Mouse (Mus musculus): Measurements from ENCODE around the gene Nipsnap2.
"Not testable (repeated sequence)": the region's sequence is repeated elsewhere in the genome, so short reads cannot be mapped to it uniquely, and the experiment has no call there.

Gene Nipsnap2

DNA sequence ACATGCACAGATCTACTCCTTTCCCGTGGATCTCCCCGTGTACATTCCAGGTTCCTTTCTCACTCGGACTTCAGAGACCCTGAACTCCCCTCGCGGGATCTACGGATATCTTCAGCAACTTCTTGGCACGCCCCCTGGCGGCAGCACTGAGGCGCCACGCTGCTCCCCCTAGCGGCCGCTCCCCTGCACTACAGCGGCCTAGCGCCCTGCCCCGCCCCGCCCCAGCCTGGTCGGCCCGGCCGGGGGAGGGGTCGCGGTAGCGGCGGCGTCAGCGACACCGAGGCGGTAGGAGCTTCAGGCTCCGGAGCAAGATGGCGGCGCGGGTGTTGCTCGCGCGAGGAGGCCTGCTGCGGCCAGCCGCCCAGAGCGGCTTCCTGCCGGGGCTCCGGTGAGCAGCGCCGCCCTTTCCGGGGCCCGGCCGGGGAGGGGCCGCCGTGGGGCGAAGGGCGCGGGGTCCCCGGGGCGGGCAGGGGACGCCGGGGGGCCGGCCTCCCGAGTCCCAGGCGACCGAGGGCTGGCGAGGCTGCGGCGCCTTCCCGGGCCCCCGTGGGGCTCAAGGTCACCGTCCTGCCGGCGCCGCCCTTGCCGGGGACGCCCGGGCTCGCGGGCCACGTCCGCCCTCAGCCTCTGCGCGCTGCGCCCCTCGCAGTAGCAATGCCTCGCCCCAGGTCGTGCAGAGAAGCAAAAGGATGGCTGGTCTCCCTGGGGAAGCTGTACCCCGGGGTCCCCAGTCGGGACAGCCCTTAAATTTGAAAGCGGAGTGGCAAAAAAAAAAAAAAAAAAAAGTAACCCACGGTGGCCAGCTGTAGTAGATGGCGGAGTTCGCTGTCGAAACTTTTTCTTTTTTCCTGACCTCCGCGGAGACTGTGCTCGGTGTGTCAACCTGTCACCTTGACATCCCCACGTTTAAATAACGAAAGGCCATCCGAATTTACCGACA, at the start of gene Nipsnap2:
Gene Nipsnap2, plus strand, starts transcription at position 230 of the 940 bp plus-strand sequence.
- DNase-seq, result peak; percentile 91

DNA sequence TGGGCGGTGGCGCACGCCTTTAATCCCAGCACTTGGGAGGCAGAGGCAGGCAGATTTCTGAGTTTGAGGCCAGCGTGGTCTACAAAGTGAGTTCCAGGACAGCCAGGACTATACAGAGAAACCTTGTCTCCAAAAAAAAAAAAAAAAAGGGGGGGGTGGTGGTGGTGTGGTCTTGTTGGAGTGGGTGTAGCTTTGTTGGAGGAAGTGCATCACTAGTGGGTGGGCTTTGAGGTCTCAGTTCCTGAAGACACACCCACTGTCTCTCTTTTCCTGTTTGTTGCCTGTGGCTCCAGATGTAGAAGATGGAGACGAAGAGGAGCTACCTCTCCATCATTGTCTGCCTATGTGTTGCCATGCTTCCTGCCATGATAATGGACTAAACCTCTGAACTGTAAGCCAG, 39.7 kb upstream of the Nipsnap2 start:
- DNase-seq, result not testable (repeated sequence)

DNA sequence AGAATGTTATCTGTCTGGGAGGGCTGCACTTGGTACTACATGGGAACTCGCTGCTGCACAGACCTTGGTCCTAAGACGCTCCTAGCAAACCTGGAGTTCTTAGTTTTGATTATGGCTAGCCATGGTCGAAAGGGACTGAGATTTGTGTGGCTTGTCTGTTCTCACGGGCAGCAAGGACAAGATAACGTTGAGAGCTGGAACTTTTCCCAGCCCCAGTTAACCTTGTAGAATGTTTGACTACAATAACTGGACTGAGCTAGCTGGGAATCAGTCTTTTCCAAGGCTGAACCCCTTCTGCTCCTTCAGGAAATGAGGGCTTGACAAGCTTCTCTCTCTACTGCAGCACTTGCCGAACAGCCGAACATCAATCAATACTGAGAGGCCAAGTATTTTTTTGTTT, 37.2 kb upstream of the Nipsnap2 start:
- DNase-seq, result no peak

DNA sequence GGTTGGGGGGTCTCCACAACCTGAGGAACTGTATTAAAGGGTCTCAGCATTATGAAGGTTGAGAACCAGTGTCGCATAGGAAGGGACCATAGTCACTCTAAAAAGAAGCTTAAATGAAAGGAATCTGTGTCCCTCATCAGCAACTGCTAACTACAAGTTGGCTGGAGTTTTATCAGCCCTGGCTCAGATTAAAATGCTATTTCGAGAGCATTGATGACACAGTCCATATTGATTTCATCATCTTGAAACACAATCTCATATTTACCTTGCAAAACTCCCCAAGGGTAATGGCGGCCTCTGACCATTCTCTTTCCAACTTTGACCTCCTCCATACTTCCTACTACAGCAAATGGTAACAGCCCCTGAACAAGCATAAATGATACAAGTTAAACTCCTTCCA, 34.3 kb upstream of the Nipsnap2 start:
- no peak for DNase-seq

GRCm38 (mm10) chr5:129700506-129700905, 24.4 kb upstream of the Nipsnap2 start:
- DNase-seq, result no peak

GRCm38 (mm10) chr5:129701706-129702105, 23.2 kb upstream of the Nipsnap2 start:
- DNase-seq, result no peak

DNA sequence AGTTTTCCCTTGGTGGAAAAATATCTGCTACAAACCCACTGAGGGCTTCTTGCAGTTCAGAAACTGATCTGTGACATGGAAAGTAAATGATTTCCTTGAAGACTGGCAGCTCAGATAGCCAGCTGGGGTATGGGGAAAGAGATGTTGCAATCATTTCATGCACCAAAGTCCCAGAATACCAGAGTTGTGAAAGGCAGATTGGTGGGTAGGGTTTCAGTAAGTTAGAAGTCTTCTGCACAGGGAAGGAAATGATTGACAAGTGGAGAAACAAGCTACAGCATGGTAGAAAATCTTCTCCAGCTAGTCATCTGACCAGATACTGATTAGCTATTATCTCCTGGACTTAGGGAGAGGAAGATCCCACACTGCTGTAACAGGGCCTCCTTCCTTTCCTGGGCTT, 21.5 kb upstream of the Nipsnap2 start:
- DNase-seq, result no peak

- no peak for DNase-seq
Measured at GRCm38 (mm10) chr5:129708412-129708811, 16.5 kb upstream of the Nipsnap2 start, which contains the start of gene Sept14. TSS of gene Sept14 (minus strand) at chr5:129708512.

DNA sequence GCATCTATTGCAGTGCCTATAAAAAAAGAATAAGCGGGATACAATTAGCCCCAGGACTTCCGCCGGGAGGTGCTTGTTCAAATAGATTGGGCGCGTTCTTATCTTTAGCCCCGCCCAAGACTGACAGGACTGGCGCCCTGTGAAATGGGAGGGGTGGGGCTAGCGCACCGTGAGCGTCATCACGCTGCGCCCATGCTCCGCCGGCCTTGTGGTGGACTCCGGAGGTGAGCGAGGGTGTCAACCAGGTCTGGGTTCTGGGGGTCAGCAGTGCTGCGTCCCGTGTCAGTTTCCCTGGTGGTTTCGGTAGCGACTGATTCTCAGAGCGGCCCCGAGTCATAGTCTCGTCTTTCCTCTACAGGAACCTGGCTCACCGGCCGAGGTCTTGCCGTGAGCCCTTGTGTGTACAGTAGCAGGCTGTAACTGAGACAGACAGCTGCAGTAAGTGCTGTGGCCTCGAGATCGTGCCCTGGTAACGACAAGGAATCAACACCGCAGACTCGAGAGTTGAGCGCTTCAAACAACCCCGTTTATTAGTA, 9.5 kb upstream of the Nipsnap2 start, which contains the start of gene Mrps17:
Gene Mrps17, plus strand, starts transcription at position 172 of the 536 bp plus-strand sequence.
- peak; percentile 93 for DNase-seq

- DNase-seq, result no peak
Measured at GRCm38 (mm10) chr5:129717016-129717415, 7.8 kb upstream of the Nipsnap2 start.

DNA sequence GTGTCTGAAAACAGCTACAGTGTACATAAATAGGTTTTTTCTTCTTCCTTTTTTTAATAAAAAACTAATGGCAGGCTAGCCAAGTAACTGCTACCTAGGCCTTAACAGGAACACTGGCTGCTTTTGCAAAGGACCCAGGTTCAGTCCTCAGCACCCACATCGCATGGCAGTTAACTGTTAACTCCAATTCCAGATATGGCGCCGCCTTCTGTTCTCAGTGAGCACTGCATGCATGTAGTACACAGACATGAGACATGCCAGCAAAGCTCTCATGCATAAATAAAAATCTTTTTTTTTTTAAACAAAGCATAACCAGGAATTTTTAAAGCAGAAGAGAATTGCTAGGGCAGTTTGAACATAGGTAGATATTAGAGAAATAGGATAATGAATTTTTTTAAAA, 4.7 kb upstream of the Nipsnap2 start:
- no peak for DNase-seq

DNA sequence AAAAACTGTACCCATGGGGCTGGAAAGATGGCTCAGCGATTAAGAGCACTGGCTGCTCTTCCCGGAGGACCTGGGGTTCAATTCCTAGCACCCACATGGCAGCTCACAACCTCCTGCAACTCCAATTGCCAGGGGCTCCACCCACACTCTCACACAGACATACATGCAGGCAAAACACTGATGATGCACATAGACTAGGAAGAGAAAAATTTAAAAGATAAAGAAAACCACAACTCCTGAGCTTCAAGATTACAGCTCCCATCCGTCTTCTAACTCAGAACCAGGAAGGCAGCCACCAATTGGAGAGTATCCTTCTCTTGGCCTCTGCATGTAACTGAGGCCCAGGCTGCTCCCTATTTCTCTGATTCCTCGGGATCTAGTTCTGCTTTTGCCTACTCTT, 595 bp upstream of the Nipsnap2 start:
- DNase-seq, result no peak

GRCm38 (mm10) chr5:129725774-129726392, 1.0 kb downstream of the Nipsnap2 start:
- no peak for DNase-seq

DNA sequence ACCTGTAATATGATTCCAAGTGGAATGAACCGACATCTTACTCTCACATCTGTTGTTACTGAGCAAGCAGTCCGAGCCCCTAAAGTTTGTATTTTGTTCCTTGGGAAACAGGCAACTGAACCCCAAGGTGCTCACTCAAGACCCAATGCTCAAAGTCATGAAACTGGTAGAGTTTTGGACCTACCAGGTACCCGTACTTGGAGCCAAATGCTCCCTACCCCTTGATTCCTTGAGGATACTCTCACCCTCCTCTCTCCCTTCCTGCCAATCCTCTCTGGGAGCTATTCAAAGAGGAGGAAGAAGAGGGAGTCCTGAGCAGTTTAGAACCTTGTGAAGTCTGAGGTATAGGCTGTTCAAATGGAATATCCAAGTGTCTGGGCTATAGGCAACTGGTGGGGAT, 1.9 kb downstream of the Nipsnap2 start:
- no peak for DNase-seq

DNA sequence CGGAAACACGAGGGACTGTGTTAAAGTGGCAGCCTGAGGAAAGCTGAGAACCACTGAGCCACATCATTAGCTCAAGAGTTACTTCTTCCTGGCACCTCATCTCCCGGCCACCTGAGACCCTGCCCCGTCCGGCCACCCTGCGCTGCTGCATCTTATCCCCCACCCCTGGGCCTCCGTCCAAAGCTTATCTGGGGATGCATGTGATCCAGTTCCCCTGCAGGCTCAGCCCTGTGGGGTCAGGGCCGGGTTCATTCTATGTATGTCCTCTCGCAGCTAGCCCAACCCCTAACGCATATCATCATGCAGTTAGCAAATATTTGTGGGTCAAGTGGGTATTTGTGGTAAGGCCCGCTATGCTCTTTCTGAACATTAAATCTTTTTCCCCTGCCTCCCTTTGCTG, 4.4 kb downstream of the Nipsnap2 start:
- no peak for DNase-seq

GRCm38 (mm10) chr5:129730344-129730743, 5.5 kb downstream of the Nipsnap2 start:
- peak; percentile 90 for DNase-seq

GRCm38 (mm10) chr5:129731021-129731420, 6.2 kb downstream of the Nipsnap2 start:
- DNase-seq, result no peak

GRCm38 (mm10) chr5:129740976-129741375, 16.1 kb downstream of the Nipsnap2 start:
- DNase-seq, result no peak

DNA sequence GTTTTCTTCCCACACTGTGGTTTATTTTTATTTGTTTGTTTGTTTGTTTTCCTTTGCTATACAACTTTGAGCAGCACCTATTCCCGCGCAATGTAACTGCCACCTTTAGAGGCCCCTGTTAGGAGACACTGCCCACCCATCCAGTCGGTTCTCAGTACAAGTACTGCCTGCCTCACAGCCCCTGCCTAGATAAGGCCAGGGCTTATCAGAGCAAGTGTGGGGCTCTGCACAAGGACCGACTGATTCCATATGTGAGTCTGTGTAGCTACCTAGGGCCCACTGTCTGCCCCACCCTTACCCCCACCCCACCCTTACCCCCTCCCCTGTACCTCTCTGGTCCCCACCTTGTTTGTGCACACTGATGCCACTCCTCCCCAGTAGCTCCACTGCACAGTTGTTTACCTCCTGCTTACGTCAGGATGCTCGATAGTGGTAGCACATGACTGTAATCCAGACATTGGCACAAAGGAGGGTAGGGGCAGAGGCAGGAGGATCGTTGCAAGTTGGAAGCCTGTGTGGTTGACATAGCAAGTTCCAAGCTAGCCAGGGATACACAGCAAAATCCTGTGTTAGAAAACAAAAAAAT, 18.1 kb downstream of the Nipsnap2 start:
- no peak for DNase-seq

- no peak for DNase-seq
Measured at GRCm38 (mm10) chr5:129744050-129744449, 19.2 kb downstream of the Nipsnap2 start.

GRCm38 (mm10) chr5:129756886-129757285, 32.0 kb downstream of the Nipsnap2 start:
- no peak for DNase-seq

- no peak for DNase-seq
Measured at GRCm38 (mm10) chr5:129759929-129760480, 35.1 kb downstream of the Nipsnap2 start.

Data from cerebellum, adult 9-11 months (tissue).